Mouse (Mus musculus) liver, embryonic 14.5 days (tissue): ENCODE data around the gene Tmeff1.

Source experiments
- CTCF ChIP-seq: IDR thresholded peaks from 2 replicates; pipeline ENCODE4 v1.5.1; 2016; ENCODE audit warnings: antibody characterized with exemption, low read depth, control low read depth
- EP300 ChIP-seq: IDR thresholded peaks from 2 replicates; pipeline ENCODE4 v1.6.1; 2016; ENCODE audit warnings: antibody characterized with exemption, low read depth

GRCm38 (mm10) chr4:48680214-48680613 is 95.2 kb downstream of the Tmeff1 start:
- TF ChIP-seq CTCF (no peak), EP300 (no peak)
